Mouse (Mus musculus) bone marrow macrophage, adult 2 months (primary cell): Measurements from ENCODE around the gene Tmem141. TPM values are rescaled to one million over a fixed set of nuclear protein-coding genes. Genes with fewer than 3 reads are reported as not detected.

Source experiments
- H3K27ac ChIP-seq: 2 replicates; pipeline ENCODE4 v1.5.1; 2012; ENCODE audit warnings: low read depth, low read length; ENCODE audit not compliant: insufficient read depth
- H3K4me1 ChIP-seq: 2 replicates; pipeline ENCODE4 v1.6.1; 2012; ENCODE audit warnings: low read length; ENCODE audit not compliant: control insufficient read depth, insufficient read depth
- H3K4me3 ChIP-seq: 2 replicates; pipeline ENCODE4 v1.5.1; 2012; ENCODE audit warnings: mild to moderate bottlenecking, low read length, moderate library complexity; ENCODE audit not compliant: insufficient read depth
- CTCF ChIP-seq: IDR thresholded peaks from 2 replicates; pipeline ENCODE4 v1.5.1; 2012; ENCODE audit warnings: low read depth, mild to moderate bottlenecking, low read length, moderate library complexity
- POLR2A ChIP-seq: IDR thresholded peaks from 2 replicates; pipeline ENCODE4 v1.6.1; 2012; ENCODE audit warnings: mild to moderate bottlenecking, low read depth, low read length, borderline replicate concordance
- polyA plus RNA-seq: library from polyadenylated mRNA; stranded (reverse); fragments of >200 nt; gene quantifications from 2 replicates; pipeline ENCODE4 v1.2.4, GENCODE M21; 2012; ENCODE audit not compliant: missing spikeins, insufficient read depth, insufficient read length

Tmem141 gene
- polyA plus RNA-seq, 1 experiment = 51.6 TPM

DNA sequence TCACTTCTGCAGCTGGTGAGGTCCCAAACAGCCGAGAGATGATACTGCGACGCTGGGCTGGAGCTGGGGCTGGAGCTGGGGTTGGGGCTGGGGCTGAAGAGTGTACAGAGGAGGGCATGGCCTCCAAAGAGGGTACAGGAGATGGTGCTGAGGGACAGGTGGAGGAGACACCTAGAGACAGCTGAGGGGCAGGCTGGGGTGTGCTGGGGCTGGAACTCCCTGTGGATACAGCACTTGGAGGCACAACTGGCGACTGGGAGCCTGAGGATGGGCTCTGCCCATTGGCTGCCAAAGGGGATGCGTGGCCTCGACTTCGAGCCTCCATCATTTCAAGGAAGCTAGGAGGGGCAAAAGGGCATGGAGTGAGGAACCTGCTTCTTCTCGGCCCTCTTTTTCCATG is 34.5 kb downstream of the Tmem141 start:
- H3K27ac ChIP-seq = no peak overlapping the region

DNA sequence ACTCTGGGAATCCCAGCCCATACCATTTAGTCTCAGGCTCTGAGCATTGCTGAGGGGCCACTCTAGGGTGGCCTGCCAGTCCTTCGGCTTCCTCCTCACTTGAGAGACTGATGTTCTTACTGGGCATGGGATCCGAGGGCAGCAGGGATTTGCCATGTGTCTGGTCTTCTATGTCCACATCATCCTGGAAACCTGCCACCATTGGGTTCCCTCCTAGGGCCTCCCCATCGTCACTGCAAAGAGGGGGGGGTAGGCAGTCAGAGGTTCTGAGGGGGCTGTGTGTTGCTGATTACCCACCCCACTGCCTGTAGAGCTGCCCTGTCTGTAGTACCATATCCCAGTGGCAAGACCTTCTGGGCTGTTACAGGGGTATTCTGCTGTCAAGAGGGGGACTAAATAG is 36.2 kb downstream of the Tmem141 start:
- Histone ChIP-seq H3K4me3 (no peak overlapping the region), H3K4me1 (peaks cover 42% of the 10 kb centered on the region), H3K27ac (no peak overlapping the region)
- TF ChIP-seq POLR2A = no peak

More for the DNA sequence above, 34.5 kb downstream of the Tmem141 start:
- no peak overlapping the region for H3K4me3 ChIP-seq
- peaks cover 32% of the 10 kb centered on the region for H3K4me1 ChIP-seq
- TF ChIP-seq POLR2A (no peak), CTCF (no peak)

DNA sequence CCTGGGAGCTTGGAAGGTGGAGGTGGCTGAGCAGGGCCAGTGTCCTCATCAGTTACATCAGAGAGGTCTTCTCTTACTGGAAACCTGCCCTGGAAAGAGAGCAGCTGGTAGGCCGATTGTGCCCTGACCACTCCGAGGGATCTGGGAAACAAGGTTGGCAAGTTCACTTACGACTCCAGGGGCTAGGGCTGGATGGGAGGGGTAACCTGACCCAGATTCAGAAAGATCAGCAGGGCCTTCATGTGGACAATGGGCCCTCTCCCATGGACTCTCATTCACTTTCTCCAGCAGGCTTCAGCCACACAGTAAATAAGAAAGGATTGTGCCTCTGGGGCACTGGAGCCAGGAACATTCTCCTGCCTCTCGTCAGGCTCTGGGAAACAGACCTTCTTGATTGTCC is 36.9 kb downstream of the Tmem141 start:
- no peak overlapping the region for H3K4me3 ChIP-seq
- TF ChIP-seq CTCF = no peak
- TF ChIP-seq POLR2A = no peak
- H3K27ac ChIP-seq = no peak overlapping the region

DNA sequence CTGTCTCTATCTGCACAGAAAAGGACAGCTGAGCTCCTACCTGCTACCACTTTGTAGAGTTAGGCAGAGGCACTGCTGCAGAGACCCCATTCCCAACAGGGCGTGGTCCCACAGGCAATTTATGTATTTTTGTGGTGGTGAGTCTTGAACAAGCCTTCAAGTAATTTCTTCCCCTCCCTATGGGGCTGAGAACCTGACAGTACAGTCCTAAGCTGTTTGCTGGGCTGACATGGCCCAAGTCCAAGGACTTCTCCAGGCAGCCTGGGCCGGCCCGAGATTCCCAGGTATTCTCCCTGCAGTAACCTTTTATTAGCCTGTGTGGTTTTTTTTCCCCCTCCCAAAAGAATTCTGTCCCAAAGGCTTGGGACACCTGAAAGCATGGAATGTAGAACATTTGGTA is 37.7 kb downstream of the Tmem141 start:
- H3K27ac ChIP-seq = no peak overlapping the region
- H3K4me1 ChIP-seq = peaks cover 38% of the 10 kb centered on the region
- H3K4me3 ChIP-seq = no peak overlapping the region
- TF ChIP-seq CTCF = no peak
- TF ChIP-seq POLR2A = no peak

More for the DNA sequence above, 36.9 kb downstream of the Tmem141 start:
- peaks cover 45% of the 10 kb centered on the region for H3K4me1 ChIP-seq

DNA sequence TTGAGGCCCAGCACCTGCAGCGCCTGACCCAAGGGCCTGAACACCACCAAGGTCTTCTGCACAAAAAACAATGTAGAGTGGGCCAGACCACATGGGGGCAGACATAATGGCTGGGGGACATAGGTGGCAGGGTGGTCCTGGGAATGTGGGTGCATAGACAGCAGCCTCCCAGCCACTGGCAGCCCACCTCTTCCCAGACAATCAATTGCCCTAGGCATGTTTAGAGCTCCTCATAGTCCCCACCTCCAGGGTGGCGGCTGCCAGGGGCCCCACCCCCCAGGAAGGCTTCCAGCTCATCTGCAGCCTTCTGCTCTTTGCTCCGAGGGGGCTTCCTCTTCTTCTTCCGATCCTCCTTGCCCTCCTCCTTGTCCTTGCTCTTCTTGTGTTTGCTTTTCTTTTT is 38.2 kb downstream of the Tmem141 start:
- no peak overlapping the region for H3K4me3 ChIP-seq
- peaks cover 34% of the 10 kb centered on the region for H3K4me1 ChIP-seq
- no peak overlapping the region for H3K27ac ChIP-seq
- TF ChIP-seq CTCF (no peak), POLR2A (no peak)

DNA sequence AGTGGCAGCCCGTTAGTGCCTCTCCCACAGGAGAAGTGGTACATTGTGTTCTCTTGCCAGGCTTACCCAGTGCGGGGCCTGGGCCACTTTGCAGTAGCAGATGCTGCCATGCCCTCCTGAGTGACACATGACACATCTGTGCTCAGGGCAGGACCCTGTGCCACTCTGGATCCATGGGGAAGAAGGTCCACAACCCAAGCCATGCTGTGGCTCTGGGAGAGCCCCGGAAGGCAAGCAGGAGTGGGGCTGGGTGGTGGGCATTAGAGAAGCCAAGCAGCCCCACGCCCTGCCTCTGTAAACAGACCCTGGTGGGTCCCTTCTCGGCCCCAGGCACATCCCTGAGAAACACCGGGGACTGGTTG is 38.7 kb downstream of the Tmem141 start:
- Histone ChIP-seq H3K4me3 (no peak overlapping the region), H3K27ac (no peak overlapping the region), H3K4me1 (peaks cover 30% of the 10 kb centered on the region)
- no peak for TF ChIP-seq POLR2A
- TF ChIP-seq CTCF = no peak

DNA sequence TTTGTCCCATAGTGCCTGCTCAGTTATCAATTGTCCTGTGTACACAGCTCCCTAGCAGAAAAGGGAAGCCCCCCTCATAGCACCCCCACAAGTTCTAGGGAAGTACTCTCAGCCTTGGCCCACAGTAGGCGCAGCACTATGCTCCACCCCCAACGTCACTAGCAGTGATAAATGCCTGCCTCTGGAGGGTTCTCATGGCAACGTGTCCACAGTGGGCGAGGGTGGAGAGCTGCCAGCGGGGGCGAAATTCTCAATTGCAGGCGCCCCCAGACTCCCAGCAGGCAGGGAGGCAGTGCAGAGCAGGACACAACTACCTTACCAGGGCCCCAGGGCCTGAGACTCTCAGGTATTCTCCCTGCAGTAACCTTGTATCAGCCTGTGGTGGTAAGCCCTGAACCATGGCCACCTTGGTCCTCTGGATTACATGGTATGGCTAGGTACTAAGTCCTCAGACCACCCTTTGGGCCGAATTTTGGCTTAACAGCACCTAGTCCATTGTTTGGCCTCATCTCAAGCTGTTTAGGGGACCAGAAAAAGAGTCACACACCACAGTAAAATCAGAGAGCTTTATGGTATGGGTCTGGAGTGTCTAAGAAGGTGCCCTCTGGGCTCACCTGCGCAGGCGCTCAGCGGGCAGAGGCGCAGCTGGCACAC is 39.2 kb downstream of the Tmem141 start:
- TF ChIP-seq CTCF = no peak
- TF ChIP-seq POLR2A = no peak

DNA sequence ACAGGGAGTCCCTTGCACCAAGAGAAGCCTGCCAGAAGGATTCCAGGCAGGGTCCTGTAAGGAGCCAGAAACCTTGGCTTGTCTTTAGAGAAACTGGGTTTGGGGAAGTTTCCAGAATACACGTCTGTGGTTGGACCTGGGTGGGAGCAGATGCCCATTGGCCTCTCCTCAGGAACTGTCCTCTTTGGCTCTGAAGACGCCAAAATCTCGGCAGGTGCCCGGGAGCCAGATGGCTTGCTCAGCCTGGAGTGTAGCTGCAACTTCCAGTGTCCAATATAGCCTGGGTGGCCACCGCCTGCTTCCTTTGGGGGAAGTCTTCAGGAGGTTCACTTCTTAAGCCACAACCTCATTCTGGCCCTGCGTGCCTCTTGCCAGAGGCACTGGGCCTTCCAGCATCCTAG is 39.9 kb downstream of the Tmem141 start:
- TF ChIP-seq CTCF (peak; percentile 27), POLR2A (no peak)
- Histone ChIP-seq H3K4me3 (no peak overlapping the region), H3K4me1 (peaks cover 21% of the 10 kb centered on the region), H3K27ac (no peak overlapping the region)

More for the DNA sequence above, 39.2 kb downstream of the Tmem141 start:
- no peak overlapping the region for H3K4me3 ChIP-seq
- H3K27ac ChIP-seq = no peak overlapping the region
- peaks cover 25% of the 10 kb centered on the region for H3K4me1 ChIP-seq

DNA sequence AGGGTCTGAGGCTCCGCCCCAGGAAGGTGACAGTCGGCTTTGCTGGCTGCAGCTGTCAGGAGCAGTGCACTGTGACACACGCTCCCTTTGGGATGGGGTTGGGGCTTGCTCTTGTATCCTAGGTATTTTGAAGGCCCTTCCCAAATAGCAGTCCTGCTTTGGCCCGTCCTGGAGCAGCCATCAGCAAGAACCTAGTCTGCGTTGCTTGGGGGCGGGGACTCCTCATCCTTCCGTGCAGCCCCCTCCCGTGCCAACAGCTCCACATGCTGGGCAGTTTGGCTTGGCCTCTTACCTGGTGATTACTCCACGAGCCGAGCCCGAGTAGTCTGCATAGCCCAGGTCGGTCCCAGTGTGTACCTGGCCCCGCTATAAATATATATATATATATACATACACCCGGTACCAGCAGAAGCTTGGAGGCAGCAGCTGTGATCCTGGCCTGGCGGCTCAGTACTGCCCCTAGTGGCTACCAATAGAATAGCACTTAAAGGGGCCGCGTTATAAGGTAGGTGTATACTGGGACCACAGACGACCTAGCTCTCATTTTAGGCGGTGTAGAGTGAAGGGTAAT is 40.4 kb downstream of the Tmem141 start, which contains the start of gene Ajm1:
Gene Ajm1, minus strand, starts transcription at position 464 of the 571 bp plus-strand sequence.
- H3K4me3 ChIP-seq = peak within 1 kb of the TSS; percentile 21
- no peak within 1 kb of the TSS for H3K27ac ChIP-seq
- TF ChIP-seq POLR2A (no peak), CTCF (peak; percentile 77)
- H3K4me1 ChIP-seq = peaks cover 21% of the 10 kb centered on the region

DNA sequence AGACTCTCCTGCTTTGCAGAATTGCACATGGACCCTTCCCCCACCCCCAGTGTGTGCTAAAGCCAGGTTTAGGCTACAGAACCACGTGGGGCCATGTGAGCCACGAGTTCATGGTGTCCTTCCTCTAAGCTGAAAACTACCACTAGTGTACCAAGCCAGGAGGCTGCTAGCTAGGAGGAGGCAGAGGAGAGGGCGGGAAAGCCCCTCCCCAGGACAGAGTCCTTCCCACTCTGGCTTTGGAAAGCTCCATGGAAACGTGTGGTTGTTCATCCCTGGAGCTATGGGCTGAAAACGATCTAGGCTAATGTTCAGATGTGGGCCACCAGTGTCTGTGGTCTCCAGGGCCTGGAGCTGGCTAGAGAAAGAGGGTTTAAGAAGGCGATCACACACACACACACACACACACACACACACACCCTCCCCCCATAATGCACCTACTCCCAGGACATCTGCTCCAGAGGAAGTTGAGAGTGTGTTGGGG is 41.1 kb downstream of the Tmem141 start:
- no peak for TF ChIP-seq CTCF
- TF ChIP-seq POLR2A = no peak
- no peak overlapping the region for H3K27ac ChIP-seq
- no peak overlapping the region for H3K4me3 ChIP-seq
- H3K4me1 ChIP-seq = peaks cover 24% of the 10 kb centered on the region
